Mouse (Mus musculus): ENCODE measurements around the gene Lsm10. TPM values are rescaled to one million over a fixed set of nuclear protein-coding genes. Genes with fewer than 3 reads are reported as not detected.
"Not testable (repeated sequence)": the region's sequence is repeated elsewhere in the genome, so short reads cannot be mapped to it uniquely, and the experiment has no call there.

Gene Lsm10
- total and polyA plus RNA-seq, 2 experiments from 2014 or later: 42.9 to 54.7 TPM

GRCm38 (mm10) chr4:126081601-126082000, 14.8 kb upstream of the Lsm10 start:
- 94% methylated on average over 1 of the region's 1 CpGs for WGBS
- no peak for ATAC-seq
- H3K27me3 ChIP-seq (ENCODE audit: insufficient read depth, low read length): no peaks in the 10 kb centered on the region
- H3K9me3 ChIP-seq (ENCODE audit: low read length): no peaks in the 10 kb centered on the region
- H3K4me3 ChIP-seq (ENCODE audit: low read length): no peak overlapping the region
- H3K4me2 ChIP-seq (ENCODE audit: low read depth, low read length): no peak overlapping the region
- no peak overlapping the region for H3K9ac ChIP-seq (replicated peaks; ENCODE audit: low read length)
- no peak overlapping the region for H3K27ac ChIP-seq
- no peak for TF ChIP-seq CTCF (IDR thresholded peaks at IDR 0.05; ENCODE audit: low read depth)
- H3K4me1 ChIP-seq (ENCODE audit: insufficient read depth, low read length): no peaks in the 10 kb centered on the region
- DNase-seq (ENCODE audit: low spot score): no peak
- H3K36me3 ChIP-seq (ENCODE audit: insufficient read depth, low read length): peaks cover 5% of the 10 kb centered on the region; the same call in 1 of the 2 replicates

- 95% methylated on average over 9 of the region's 9 CpGs for WGBS
- DNase-seq (ENCODE audit: low spot score) (no peak), ATAC-seq (no peak)
- H3K9me3 ChIP-seq (ENCODE audit: low read length): no peaks in the 10 kb centered on the region
- H3K9ac ChIP-seq (replicated peaks; ENCODE audit: low read length): no peak overlapping the region
- no peak for TF ChIP-seq CTCF (IDR thresholded peaks at IDR 0.05; ENCODE audit: low read depth)
- H3K27me3 ChIP-seq (ENCODE audit: insufficient read depth, low read length): no peaks in the 10 kb centered on the region
- H3K4me2 ChIP-seq (ENCODE audit: low read depth, low read length): no peak overlapping the region
- H3K27ac ChIP-seq: no peak overlapping the region
- peaks cover 14% of the 10 kb centered on the region; the same call in 1 of the 2 replicates for H3K36me3 ChIP-seq (ENCODE audit: insufficient read depth, low read length)
- H3K4me3 ChIP-seq (ENCODE audit: low read length): no peak overlapping the region
- no peaks in the 10 kb centered on the region for H3K4me1 ChIP-seq (ENCODE audit: insufficient read depth, low read length)
Observed at GRCm38 (mm10) chr4:126083021-126083420, 13.4 kb upstream of the Lsm10 start.

- Histone ChIP-seq H3K27me3 (ENCODE audit: insufficient read depth, low read length) (no peaks in the 10 kb centered on the region), H3K4me3 (ENCODE audit: low read length) (no peak overlapping the region), H3K36me3 (ENCODE audit: insufficient read depth, low read length) (peaks cover 17% of the 10 kb centered on the region; the same call in 1 of the 2 replicates), H3K4me1 (ENCODE audit: insufficient read depth, low read length) (no peaks in the 10 kb centered on the region), H3K27ac (no peak overlapping the region), H3K4me2 (ENCODE audit: low read depth, low read length) (no peak overlapping the region), H3K9me3 (ENCODE audit: low read length) (no peaks in the 10 kb centered on the region), H3K9ac (replicated peaks; ENCODE audit: low read length) (no peak overlapping the region)
- DNase-seq (ENCODE audit: low spot score) (no peak), ATAC-seq (no peak)
- 78% methylated on average over 8 of the region's 8 CpGs for WGBS
- TF ChIP-seq CTCF (IDR thresholded peaks at IDR 0.05; ENCODE audit: low read depth): no peak
Observed at GRCm38 (mm10) chr4:126084382-126084781, 12.0 kb upstream of the Lsm10 start.

- no peaks in the 10 kb centered on the region for H3K4me1 ChIP-seq (ENCODE audit: insufficient read depth, low read length)
- peak; percentile 96 for TF ChIP-seq CTCF (IDR thresholded peaks at IDR 0.05; ENCODE audit: low read depth)
- no peak overlapping the region for H3K4me3 ChIP-seq (ENCODE audit: low read length)
- H3K27me3 ChIP-seq (ENCODE audit: insufficient read depth, low read length): no peaks in the 10 kb centered on the region
- peak overlapping the region; percentile 32; the same call in 1 of the 2 replicates for H3K27ac ChIP-seq
- DNase-seq (ENCODE audit: low spot score): peak; percentile 91
- no peak overlapping the region for H3K9ac ChIP-seq (replicated peaks; ENCODE audit: low read length)
- 27% methylated on average over 7 of the region's 7 CpGs for WGBS
- H3K9me3 ChIP-seq (ENCODE audit: low read length): no peaks in the 10 kb centered on the region
- ATAC-seq: peak; percentile 86
- peaks cover 17% of the 10 kb centered on the region; the same call in 1 of the 2 replicates for H3K36me3 ChIP-seq (ENCODE audit: insufficient read depth, low read length)
- no peak overlapping the region for H3K4me2 ChIP-seq (ENCODE audit: low read depth, low read length)
Observed at GRCm38 (mm10) chr4:126085996-126086576, 10.3 kb upstream of the Lsm10 start.

DNA sequence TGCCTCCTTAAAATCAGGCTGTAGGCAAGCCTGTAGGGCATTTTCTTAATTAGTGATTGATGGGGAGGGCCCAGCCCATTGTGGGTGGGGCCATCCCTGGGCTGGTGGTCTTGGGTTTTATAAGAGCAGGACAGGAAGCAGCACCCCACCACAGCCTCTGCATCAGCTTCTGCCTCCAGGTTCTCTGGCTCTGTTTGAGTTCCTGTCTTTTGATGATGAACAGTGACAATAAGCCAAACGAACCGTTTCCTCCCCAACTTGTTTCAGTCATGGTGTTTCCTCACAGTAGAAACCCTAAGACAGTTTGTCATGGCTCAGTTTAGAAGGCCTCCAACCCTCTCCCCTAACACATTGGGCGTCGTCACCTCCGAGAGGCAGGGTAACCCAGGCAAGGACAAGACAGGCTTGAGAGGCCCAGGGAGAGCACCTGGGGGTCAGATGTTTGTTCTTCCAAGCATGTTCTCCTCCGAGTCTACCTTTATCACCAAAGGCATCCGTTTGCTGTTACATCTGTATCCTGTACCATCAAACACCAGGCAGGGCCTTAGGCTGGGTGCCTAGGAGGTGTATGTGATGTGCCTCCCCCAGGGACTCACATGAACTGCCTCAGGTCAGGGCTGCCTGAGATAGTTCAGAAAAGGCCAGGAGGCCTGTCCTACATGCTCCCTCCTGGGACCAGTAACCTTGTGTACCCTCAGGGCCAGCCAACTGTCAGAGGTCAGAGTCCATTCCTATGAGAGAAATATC, 6.1 kb upstream of the Lsm10 start:
- H3K4me3 ChIP-seq (ENCODE audit: low read length): no peak overlapping the region
- DNase-seq (ENCODE audit: low spot score) (no peak), ATAC-seq (no peak)
- H3K27ac ChIP-seq: no peak overlapping the region
- H3K4me2 ChIP-seq (ENCODE audit: low read depth, low read length): no peak overlapping the region
- no peak for TF ChIP-seq CTCF (IDR thresholded peaks at IDR 0.05; ENCODE audit: low read depth)
- peaks cover 12% of the 10 kb centered on the region; the same call in 1 of the 2 replicates for H3K36me3 ChIP-seq (ENCODE audit: insufficient read depth, low read length)
- no peaks in the 10 kb centered on the region for H3K27me3 ChIP-seq (ENCODE audit: insufficient read depth, low read length)
- no peaks in the 10 kb centered on the region for H3K4me1 ChIP-seq (ENCODE audit: insufficient read depth, low read length)
- no peak overlapping the region for H3K9ac ChIP-seq (replicated peaks; ENCODE audit: low read length)
- WGBS: 76% methylated on average over 7 of the region's 7 CpGs
- H3K9me3 ChIP-seq (ENCODE audit: low read length): no peaks in the 10 kb centered on the region

DNA sequence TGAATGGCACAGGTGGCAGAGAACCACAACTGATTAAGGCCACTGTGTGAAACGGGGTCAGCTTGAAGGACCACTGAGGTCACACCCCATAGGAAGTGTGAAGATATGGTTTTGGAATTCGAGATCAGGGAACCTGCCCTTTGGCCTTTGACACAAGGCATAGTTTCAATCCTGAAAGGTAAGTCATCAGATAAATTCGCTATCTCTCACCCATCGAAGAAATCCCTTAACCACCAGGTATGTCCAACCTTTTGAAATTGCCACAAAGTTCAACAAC, 5.6 kb upstream of the Lsm10 start:
- H3K4me1 ChIP-seq (ENCODE audit: insufficient read depth, low read length): no peaks in the 10 kb centered on the region
- no peak for DNase-seq (ENCODE audit: low spot score)
- H3K9ac ChIP-seq (replicated peaks; ENCODE audit: low read length): no peak overlapping the region
- H3K27me3 ChIP-seq (ENCODE audit: insufficient read depth, low read length): no peaks in the 10 kb centered on the region
- no peak for TF ChIP-seq CTCF (IDR thresholded peaks at IDR 0.05; ENCODE audit: low read depth)
- H3K4me2 ChIP-seq (ENCODE audit: low read depth, low read length): no peak overlapping the region
- 85% methylated on average over 4 of the region's 4 CpGs for WGBS
- no peak overlapping the region for H3K27ac ChIP-seq
- H3K9me3 ChIP-seq (ENCODE audit: low read length): no peaks in the 10 kb centered on the region
- no peak overlapping the region for H3K4me3 ChIP-seq (ENCODE audit: low read length)
- ATAC-seq: no peak
- peaks cover 12% of the 10 kb centered on the region; the same call in 1 of the 2 replicates for H3K36me3 ChIP-seq (ENCODE audit: insufficient read depth, low read length)

- WGBS: 87% methylated on average over 8 of the region's 8 CpGs
- TF ChIP-seq CTCF (IDR thresholded peaks at IDR 0.05; ENCODE audit: low read depth): no peak
- H3K9me3 ChIP-seq (ENCODE audit: low read length): no peaks in the 10 kb centered on the region
- peaks cover 12% of the 10 kb centered on the region; the same call in 1 of the 2 replicates for H3K36me3 ChIP-seq (ENCODE audit: insufficient read depth, low read length)
- no peak overlapping the region for H3K9ac ChIP-seq (replicated peaks; ENCODE audit: low read length)
- no peak overlapping the region for H3K4me3 ChIP-seq (ENCODE audit: low read length)
- ATAC-seq (no peak), DNase-seq (ENCODE audit: low spot score) (no peak)
- H3K27me3 ChIP-seq (ENCODE audit: insufficient read depth, low read length): no peaks in the 10 kb centered on the region
- no peak overlapping the region for H3K4me2 ChIP-seq (ENCODE audit: low read depth, low read length)
- H3K27ac ChIP-seq: no peak overlapping the region
- H3K4me1 ChIP-seq (ENCODE audit: insufficient read depth, low read length): no peaks in the 10 kb centered on the region
Observed at GRCm38 (mm10) chr4:126091873-126092272, 4.5 kb upstream of the Lsm10 start.

DNA sequence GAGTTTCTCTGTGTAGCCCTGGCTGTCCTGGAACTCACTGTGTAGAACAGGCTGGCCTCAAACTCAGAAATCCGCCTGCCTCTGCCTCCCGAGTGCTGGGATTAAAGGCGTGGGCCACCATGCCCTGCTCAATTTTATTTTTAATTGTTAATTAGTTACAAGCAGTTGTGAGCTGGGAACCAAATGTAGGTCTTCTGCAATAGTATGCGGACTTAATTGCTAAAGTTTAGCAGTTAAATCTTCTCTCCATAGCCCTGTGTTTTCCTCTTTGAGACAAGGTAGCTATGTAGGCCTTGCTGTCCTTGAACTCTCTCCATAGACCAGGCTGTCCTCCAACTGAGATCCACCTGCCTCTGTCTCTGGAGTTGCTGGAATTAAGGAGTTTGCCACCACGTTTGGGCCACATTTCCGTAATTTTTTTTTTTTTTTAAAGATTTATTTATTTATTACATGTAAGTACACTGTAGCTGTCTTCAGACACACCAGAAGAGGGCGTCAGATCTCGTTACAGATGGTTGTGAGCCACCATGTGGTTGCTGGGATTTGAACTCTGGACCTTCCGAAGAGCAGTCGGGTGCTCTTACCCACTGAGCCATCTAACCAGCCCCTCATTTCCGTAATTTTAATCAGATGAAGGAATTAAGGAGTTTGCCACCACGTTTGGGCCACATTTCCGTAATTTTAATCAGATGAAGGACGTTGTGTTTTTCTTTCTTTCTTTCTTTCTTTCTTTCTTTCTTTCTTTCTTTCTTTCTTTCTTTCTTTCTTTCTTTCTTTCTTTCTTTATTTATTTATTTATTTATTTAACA, 597 bp upstream of the Lsm10 start:
- H3K27ac ChIP-seq; H3K4me1 ChIP-seq (ENCODE audit: insufficient read depth, low read length); H3K9me3 ChIP-seq (ENCODE audit: low read length); H3K36me3 ChIP-seq (ENCODE audit: insufficient read depth, low read length); H3K27me3 ChIP-seq (ENCODE audit: insufficient read depth, low read length); ATAC-seq; H3K9ac ChIP-seq (replicated peaks; ENCODE audit: low read length); DNase-seq (ENCODE audit: low spot score): not testable (repeated sequence)
- H3K4me3 ChIP-seq (ENCODE audit: low read length): peak overlapping the region; percentile 51; the same call in 1 of the 2 replicates
- WGBS: 56% methylated on average over 14 of the region's 14 CpGs
- H3K4me2 ChIP-seq (ENCODE audit: low read depth, low read length): peak overlapping the region; percentile 68
